Mouse (Mus musculus) forebrain, embryonic 13.5 days (tissue): Measurements from ENCODE around the gene Krt6a. TPM values are rescaled to one million over a fixed set of nuclear protein-coding genes. Genes with fewer than 3 reads are reported as not detected.

Experiments used
- ATAC-seq: fragments of 200-750 bp; cut with Nextera tagmentation; 2 replicates; pipeline ENCODE4 v1.8.0; 2017
- H3K27ac ChIP-seq: fragments of 300-500 bp; sonication (generic); 2 replicates; pipeline ENCODE4 v1.5.1; 2015; ENCODE audit warnings: inconsistent platforms, mild to moderate bottlenecking, moderate library complexity
- H3K27me3 ChIP-seq: fragments of 300-500 bp; sonication (generic); 2 replicates; pipeline ENCODE4 v1.6.1; 2015; ENCODE audit warnings: mild to moderate bottlenecking, inconsistent platforms
- H3K36me3 ChIP-seq: fragments of 300-500 bp; sonication (generic); 2 replicates; pipeline ENCODE4 v1.6.1; 2015; ENCODE audit warnings: mild to moderate bottlenecking, inconsistent platforms; ENCODE audit not compliant: poor library complexity, severe bottlenecking
- H3K4me1 ChIP-seq: fragments of 300-500 bp; sonication (generic); 2 replicates; pipeline ENCODE4 v1.6.1; 2015; ENCODE audit warnings: inconsistent platforms
- H3K4me2 ChIP-seq: fragments of 300-500 bp; sonication (generic); 2 replicates; pipeline ENCODE4 v1.6.1; 2015; ENCODE audit warnings: inconsistent platforms, mild to moderate bottlenecking, moderate library complexity
- H3K4me3 ChIP-seq: fragments of 300-500 bp; sonication (generic); 2 replicates; pipeline ENCODE4 v1.5.1; 2015; ENCODE audit warnings: mild to moderate bottlenecking, inconsistent platforms
- H3K9ac ChIP-seq: fragments of 300-500 bp; sonication (generic); 2 replicates; pipeline ENCODE4 v1.6.1; 2015; ENCODE audit warnings: mild to moderate bottlenecking, inconsistent platforms
- H3K9me3 ChIP-seq: fragments of 300-500 bp; sonication (generic); replicated peaks from 2 replicates; pipeline ENCODE4 v1.6.1; 2016; ENCODE audit warnings: inconsistent platforms
- WGBS: fragments of 180-500 bp; shearing (Covaris S2); methylation state at CpG from one replicate; pipeline ENCODE4 v1.1.7; 2015; 5-methylcytosine and 5-hydroxymethylcytosine counted together
- polyA plus RNA-seq: library from polyadenylated mRNA; unstranded; fragments of >200 nt; fragmentation: Nextera tagmentation; extraction: Ambion mirVana; gene quantifications from 2 replicates; pipeline ENCODE4 v1.2.1, GENCODE M21; 2015

The Krt6a gene
- not detected in 2 replicates for polyA plus RNA-seq

DNA sequence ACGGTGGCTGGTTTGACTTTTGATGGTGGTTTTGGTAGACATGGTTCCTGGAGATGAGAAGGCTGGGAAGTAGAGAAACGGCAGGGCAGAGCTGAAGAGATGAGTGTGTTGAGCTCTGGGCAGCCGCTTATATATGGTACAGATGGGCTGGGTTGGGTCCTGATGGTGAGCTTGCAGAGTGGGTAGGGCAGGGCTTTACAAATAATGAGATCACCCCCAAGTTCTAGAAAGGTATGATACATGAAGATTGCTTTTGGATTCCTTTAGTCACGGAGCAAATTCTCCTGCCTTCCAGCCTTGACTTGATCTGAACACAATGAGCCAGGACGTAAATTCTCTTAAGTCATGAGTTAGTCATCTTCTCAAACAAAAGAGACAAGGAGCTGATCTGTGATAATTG lies at the start of gene Krt6a:
TSS of gene Krt6a (minus strand) at position 101 of the 400 bp plus-strand sequence.
- no peaks in the 10 kb centered on the region for H3K36me3 ChIP-seq
- no peaks in the 10 kb centered on the region for H3K27me3 ChIP-seq
- H3K27ac ChIP-seq: no peak within 1 kb of the TSS
- WGBS: 85% methylated on average over 5 of the region's 5 CpGs
- H3K9me3 ChIP-seq: no peaks in the 10 kb centered on the region
- H3K4me1 ChIP-seq: no peaks in the 10 kb centered on the region
- H3K4me3 ChIP-seq: no peak within 1 kb of the TSS
- no peak for ATAC-seq
- no peak within 1 kb of the TSS for H3K4me2 ChIP-seq
- no peak within 1 kb of the TSS for H3K9ac ChIP-seq

GRCm38 (mm10) chr15:101742711-101743110 lies 48.6 kb upstream of the Krt6a start, which contains the start of gene Krt71:
Gene Krt71 (minus strand): TSS chr15:101743109.
- Histone ChIP-seq H3K4me2 (no peak within 1 kb of the TSS), H3K4me1 (no peaks in the 10 kb centered on the region), H3K27ac (no peak within 1 kb of the TSS), H3K27me3 (no peaks in the 10 kb centered on the region), H3K36me3 (no peaks in the 10 kb centered on the region), H3K9me3 (no peaks in the 10 kb centered on the region), H3K9ac (no peak within 1 kb of the TSS), H3K4me3 (no peak within 1 kb of the TSS)
- WGBS: 62% methylated on average over 14 of the region's 14 CpGs
- no peak for ATAC-seq

- ATAC-seq: no peak
- H3K4me3 ChIP-seq: no peak overlapping the region
- no peaks in the 10 kb centered on the region for H3K4me1 ChIP-seq
- no peak overlapping the region for H3K27ac ChIP-seq
- no peak overlapping the region for H3K9ac ChIP-seq
- no peaks in the 10 kb centered on the region for H3K36me3 ChIP-seq
- no peak overlapping the region for H3K4me2 ChIP-seq
- H3K9me3 ChIP-seq: no peaks in the 10 kb centered on the region
- 81% methylated on average over 7 of the region's 7 CpGs for WGBS
- no peaks in the 10 kb centered on the region for H3K27me3 ChIP-seq
Measured at GRCm38 (mm10) chr15:101737786-101738185, 43.7 kb upstream of the Krt6a start.

GRCm38 (mm10) chr15:101730653-101731052 lies 36.5 kb upstream of the Krt6a start:
- Histone ChIP-seq H3K4me3 (no peak overlapping the region), H3K36me3 (no peaks in the 10 kb centered on the region), H3K4me1 (no peaks in the 10 kb centered on the region), H3K4me2 (no peak overlapping the region), H3K9ac (no peak overlapping the region), H3K27me3 (no peaks in the 10 kb centered on the region), H3K9me3 (no peaks in the 10 kb centered on the region), H3K27ac (no peak overlapping the region)
- ATAC-seq: no peak

DNA sequence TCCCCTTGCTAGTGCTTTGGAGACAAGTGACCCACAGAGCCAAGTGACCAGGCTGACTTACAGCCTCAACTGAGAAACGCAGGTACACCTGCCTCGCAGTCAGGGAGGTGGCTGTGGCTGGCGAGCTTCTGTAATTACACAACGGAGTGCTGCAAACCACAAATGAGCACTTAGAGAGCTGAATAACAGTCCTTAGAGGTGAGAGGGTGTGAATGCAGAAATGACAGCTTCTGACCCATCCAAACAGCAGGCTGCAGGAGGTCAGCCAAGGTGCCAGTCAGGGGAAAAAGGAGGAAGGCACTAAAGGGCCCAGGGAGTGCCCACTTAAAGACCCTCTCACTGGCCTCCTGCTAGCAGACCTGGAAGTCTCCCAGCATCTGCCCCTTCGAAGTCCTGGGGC lies 30.6 kb upstream of the Krt6a start:
- Histone ChIP-seq H3K36me3 (no peaks in the 10 kb centered on the region), H3K27me3 (no peaks in the 10 kb centered on the region), H3K27ac (no peak overlapping the region), H3K4me2 (no peak overlapping the region), H3K9ac (no peak overlapping the region), H3K9me3 (no peaks in the 10 kb centered on the region), H3K4me3 (no peak overlapping the region), H3K4me1 (no peaks in the 10 kb centered on the region)
- 86% methylated on average over 5 of the region's 5 CpGs for WGBS
- no peak for ATAC-seq

GRCm38 (mm10) chr15:101715831-101716230 lies 21.7 kb upstream of the Krt6a start:
- H3K9me3 ChIP-seq: no peaks in the 10 kb centered on the region
- H3K27ac ChIP-seq: no peak overlapping the region
- no peaks in the 10 kb centered on the region for H3K27me3 ChIP-seq
- no peaks in the 10 kb centered on the region for H3K4me1 ChIP-seq
- H3K9ac ChIP-seq: no peak overlapping the region
- no peak overlapping the region for H3K4me2 ChIP-seq
- no peak for ATAC-seq
- H3K36me3 ChIP-seq: no peaks in the 10 kb centered on the region
- H3K4me3 ChIP-seq: no peak overlapping the region
- WGBS: 65% methylated on average over 3 of the region's 3 CpGs

GRCm38 (mm10) chr15:101714356-101714755 lies 20.2 kb upstream of the Krt6a start:
- Histone ChIP-seq H3K4me3 (no peak overlapping the region), H3K4me1 (no peaks in the 10 kb centered on the region), H3K4me2 (no peak overlapping the region), H3K27me3 (no peaks in the 10 kb centered on the region), H3K9me3 (no peaks in the 10 kb centered on the region), H3K27ac (no peak overlapping the region), H3K9ac (no peak overlapping the region), H3K36me3 (no peaks in the 10 kb centered on the region)
- WGBS: 88% methylated on average over 5 of the region's 5 CpGs
- no peak for ATAC-seq

DNA sequence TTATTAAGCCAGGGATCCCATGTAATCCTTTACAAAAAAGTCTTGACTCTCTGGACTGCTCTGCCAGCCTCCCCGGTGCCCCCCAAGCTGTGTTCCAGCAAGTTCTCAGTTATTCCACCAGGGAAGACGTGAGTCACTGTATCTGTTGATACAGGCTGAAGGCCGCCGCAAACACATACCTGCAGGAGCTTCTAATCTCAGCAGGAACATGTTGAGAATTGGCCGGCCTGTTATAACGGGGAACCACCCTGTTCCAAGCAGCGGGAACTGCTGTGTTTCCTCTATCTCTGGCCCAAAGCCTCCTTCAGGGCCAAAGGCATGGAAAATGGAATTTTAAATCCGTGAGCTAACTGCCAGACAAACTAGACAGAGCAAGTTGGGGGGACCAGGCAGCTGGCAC lies 19.6 kb upstream of the Krt6a start:
- no peak overlapping the region for H3K4me3 ChIP-seq
- H3K9me3 ChIP-seq: no peaks in the 10 kb centered on the region
- H3K9ac ChIP-seq: no peak overlapping the region
- WGBS: 66% methylated on average over 8 of the region's 8 CpGs
- H3K36me3 ChIP-seq: no peaks in the 10 kb centered on the region
- no peak for ATAC-seq
- no peaks in the 10 kb centered on the region for H3K27me3 ChIP-seq
- no peak overlapping the region for H3K4me2 ChIP-seq
- H3K27ac ChIP-seq: no peak overlapping the region
- H3K4me1 ChIP-seq: no peaks in the 10 kb centered on the region

DNA sequence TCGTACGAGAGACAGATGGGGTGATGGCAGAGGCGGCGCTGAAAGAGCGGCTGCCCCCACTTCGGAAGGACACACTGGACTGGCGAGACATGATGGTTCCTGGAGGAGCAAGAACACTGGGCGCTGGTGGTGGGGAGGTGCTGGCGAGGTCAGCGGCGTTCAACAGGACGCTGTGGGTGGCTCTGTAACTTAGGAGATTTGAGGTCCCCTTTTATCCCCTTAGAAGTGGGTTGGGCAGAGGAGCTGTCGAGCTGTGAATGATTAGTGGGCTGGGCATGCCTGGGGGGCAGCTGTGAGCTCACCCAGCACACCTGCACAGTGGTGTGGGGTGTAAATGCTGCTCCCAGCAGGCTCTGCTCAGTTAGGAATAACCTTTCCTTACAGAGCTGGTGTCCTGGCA lies 18.6 kb upstream of the Krt6a start, which contains the start of gene Krt5:
TSS of gene Krt5 (minus strand) at position 179 of the 400 bp plus-strand sequence.
- Histone ChIP-seq H3K4me2 (no peak within 1 kb of the TSS), H3K9ac (no peak within 1 kb of the TSS), H3K4me1 (no peaks in the 10 kb centered on the region), H3K27me3 (no peaks in the 10 kb centered on the region), H3K9me3 (no peaks in the 10 kb centered on the region), H3K4me3 (no peak within 1 kb of the TSS), H3K36me3 (no peaks in the 10 kb centered on the region), H3K27ac (no peak within 1 kb of the TSS)
- ATAC-seq: no peak
- 78% methylated on average over 13 of the region's 13 CpGs for WGBS

DNA sequence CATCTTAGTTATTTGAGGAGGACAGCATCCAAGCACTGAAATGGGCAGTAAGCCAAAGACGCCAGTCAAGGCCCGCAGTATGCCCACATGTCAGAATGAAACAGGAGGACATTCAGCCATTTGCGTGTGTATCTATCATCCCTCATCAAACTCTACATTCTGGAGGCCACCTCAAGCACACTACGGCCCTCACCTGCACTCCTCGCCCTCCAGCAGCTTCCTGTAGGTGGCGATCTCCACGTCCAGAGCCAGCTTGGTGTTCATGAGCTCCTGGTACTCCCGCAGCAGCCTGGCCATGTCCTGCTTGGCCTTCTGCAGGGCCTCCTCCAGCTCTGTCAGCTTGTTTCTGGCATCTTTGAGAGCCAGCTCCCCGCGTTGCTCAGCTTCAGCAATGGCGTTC lies 14.6 kb upstream of the Krt6a start:
- Histone ChIP-seq H3K4me1 (no peaks in the 10 kb centered on the region), H3K9me3 (no peaks in the 10 kb centered on the region), H3K4me2 (no peak overlapping the region), H3K4me3 (no peak overlapping the region), H3K27ac (no peak overlapping the region), H3K27me3 (no peaks in the 10 kb centered on the region), H3K36me3 (no peaks in the 10 kb centered on the region), H3K9ac (no peak overlapping the region)
- 65% methylated on average over 11 of the region's 11 CpGs for WGBS
- no peak for ATAC-seq

DNA sequence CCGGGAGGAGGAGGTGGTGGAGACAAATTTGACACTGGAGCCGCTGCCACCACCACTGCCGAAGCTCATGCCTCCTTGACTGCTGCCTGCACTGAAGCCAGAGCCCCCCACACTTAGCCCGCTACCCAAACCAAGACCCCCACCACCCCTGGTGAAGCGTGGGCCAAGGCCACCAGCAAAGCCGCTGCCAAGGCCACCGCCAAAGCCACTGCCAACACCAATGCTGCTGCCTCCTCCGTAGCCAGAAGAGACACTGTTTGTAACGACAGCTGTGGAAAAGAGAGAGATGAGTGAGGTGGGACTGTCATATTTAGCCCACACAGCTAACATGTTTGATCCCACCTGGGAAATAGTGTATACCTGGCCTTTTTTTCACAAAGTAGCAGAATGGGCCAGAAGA lies 13.3 kb upstream of the Krt6a start:
- Histone ChIP-seq H3K4me1 (no peaks in the 10 kb centered on the region), H3K9me3 (no peaks in the 10 kb centered on the region), H3K9ac (no peak overlapping the region), H3K27me3 (no peaks in the 10 kb centered on the region), H3K27ac (no peak overlapping the region), H3K4me2 (no peak overlapping the region), H3K36me3 (no peaks in the 10 kb centered on the region), H3K4me3 (no peak overlapping the region)
- 89% methylated on average over 9 of the region's 9 CpGs for WGBS
- ATAC-seq: no peak

DNA sequence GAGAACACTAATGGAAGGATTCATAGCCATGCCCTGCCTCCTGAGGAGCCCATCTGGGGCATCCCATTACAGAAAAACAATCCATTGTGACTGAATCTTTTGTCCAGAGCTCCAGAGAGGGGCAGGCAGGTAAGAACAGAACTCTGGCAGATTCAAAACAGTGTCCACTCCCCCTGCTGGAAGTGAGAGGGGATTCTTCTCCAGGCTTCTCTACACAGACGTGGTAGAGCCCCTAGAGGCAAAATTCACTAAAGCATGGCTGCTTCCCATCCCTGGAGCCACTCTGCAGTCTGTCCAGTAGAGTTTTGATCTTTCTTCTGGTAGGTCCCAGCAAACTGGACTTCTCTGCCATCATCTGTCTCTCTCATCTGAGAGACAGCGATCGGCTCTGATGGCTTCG lies 10.0 kb upstream of the Krt6a start:
- Histone ChIP-seq H3K27ac (no peak overlapping the region), H3K36me3 (no peaks in the 10 kb centered on the region), H3K27me3 (no peaks in the 10 kb centered on the region), H3K4me1 (no peaks in the 10 kb centered on the region), H3K4me2 (no peak overlapping the region), H3K4me3 (no peak overlapping the region), H3K9ac (no peak overlapping the region), H3K9me3 (no peaks in the 10 kb centered on the region)
- 68% methylated on average over 4 of the region's 4 CpGs for WGBS
- ATAC-seq: no peak

- H3K27ac ChIP-seq: no peak overlapping the region
- H3K4me3 ChIP-seq: no peak overlapping the region
- ATAC-seq: no peak
- no peaks in the 10 kb centered on the region for H3K36me3 ChIP-seq
- no peak overlapping the region for H3K9ac ChIP-seq
- no peaks in the 10 kb centered on the region for H3K27me3 ChIP-seq
- H3K9me3 ChIP-seq: no peaks in the 10 kb centered on the region
- 12% methylated on average over 2 of the region's 2 CpGs for WGBS
- H3K4me2 ChIP-seq: no peak overlapping the region
- no peaks in the 10 kb centered on the region for H3K4me1 ChIP-seq
Measured at GRCm38 (mm10) chr15:101702380-101702779, 8.3 kb upstream of the Krt6a start.
